Mouse (Mus musculus) lung, adult 2 months (tissue): ENCODE measurements around the gene Gm10160. TPM values are rescaled to one million over a fixed set of nuclear protein-coding genes. Genes with fewer than 3 reads are reported as not detected.

Experiments used
- DNase-seq: peaks from one replicate; pipeline ENCODE4 v3.0.0; 2022
- H3K4me1 ChIP-seq: fragments of 200-500 bp; 2 replicates; pipeline ENCODE4 v1.6.1; 2011; ENCODE audit warnings: low read length; ENCODE audit not compliant: control insufficient read depth, insufficient read depth
- H3K4me3 ChIP-seq: fragments of 200-500 bp; replicated peaks from 2 replicates; pipeline ENCODE3; 2011; ENCODE audit warnings: low read depth, mild to moderate bottlenecking, control low read depth, low read length; ENCODE audit errors: extremely low read depth
- CTCF ChIP-seq: fragments of 200-500 bp; IDR thresholded peaks from 2 replicates; pipeline ENCODE4 v1.5.1; 2011; ENCODE audit warnings: mild to moderate bottlenecking, low read length, control low read depth; ENCODE audit not compliant: insufficient read depth
- POLR2A ChIP-seq: fragments of 200-500 bp; IDR thresholded peaks from 2 replicates; pipeline ENCODE4 v1.6.1; 2011; ENCODE audit warnings: low read depth, mild to moderate bottlenecking, control low read depth, low read length, borderline replicate concordance; ENCODE audit errors: extremely low read depth
- WGBS: fragments of 180-500 bp; shearing (Covaris S2); methylation state at CpG from one replicate; pipeline ENCODE4 v1.1.7; 2018; 5-methylcytosine and 5-hydroxymethylcytosine counted together
- polyA plus RNA-seq: library from polyadenylated mRNA; depleted of rRNA; stranded (reverse); fragments of >200 nt; gene quantifications from 2 replicates; pipeline ENCODE4 v1.2.3, GENCODE M21; 2012

Gene Gm10160
- polyA plus RNA-seq, 1 experiment, result not detected

DNA sequence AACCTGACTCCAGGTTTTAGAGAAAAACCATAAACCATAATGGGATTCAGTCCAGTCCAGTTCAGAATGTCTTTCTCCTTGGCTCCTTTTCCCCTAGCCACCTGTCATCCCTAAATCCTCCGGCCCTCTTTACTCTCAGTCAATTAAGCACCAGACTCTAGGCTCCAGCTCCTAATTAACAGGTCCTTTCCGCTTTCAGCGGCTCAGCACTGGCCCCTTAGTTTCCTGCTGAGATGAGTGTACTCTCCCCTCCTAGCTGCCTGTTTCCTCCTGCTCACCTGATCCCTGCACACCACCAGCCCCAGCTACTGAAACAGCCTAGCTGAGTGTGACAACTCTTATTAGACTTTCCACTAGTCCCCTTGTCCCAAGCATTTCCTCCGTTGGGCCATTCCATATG lies 7.8 kb downstream of the Gm10160 start:
- 69% methylated on average over 4 of the region's 4 CpGs for WGBS
- TF ChIP-seq POLR2A (no peak), CTCF (no peak)
- H3K4me3 ChIP-seq, result no peak overlapping the region
- no peaks in the 10 kb centered on the region for H3K4me1 ChIP-seq
- no peak for DNase-seq

DNA sequence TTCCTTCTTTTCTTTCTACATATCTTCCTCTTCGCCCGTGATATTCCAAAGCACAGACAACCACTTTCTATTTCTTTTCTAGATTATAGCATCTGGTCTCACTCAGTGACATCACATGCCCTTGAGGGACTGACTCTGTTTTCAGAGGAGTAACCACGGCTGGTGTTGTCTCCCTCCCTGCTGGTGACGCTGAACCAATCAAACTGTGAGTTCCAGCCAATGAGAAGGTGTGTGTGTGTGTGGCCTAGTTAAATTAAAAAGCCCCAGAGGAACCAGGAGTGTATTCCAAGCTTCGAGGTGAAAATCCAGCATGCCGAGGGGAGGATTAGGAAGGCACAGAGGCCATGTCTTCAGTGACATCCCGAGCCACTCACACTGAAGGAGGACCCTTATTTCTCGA lies 8.6 kb downstream of the Gm10160 start:
- 54% methylated on average over 8 of the region's 8 CpGs for WGBS
- H3K4me1 ChIP-seq, result no peaks in the 10 kb centered on the region
- TF ChIP-seq POLR2A, result no peak
- TF ChIP-seq CTCF, result no peak
- H3K4me3 ChIP-seq, result no peak overlapping the region
- no peak for DNase-seq

DNA sequence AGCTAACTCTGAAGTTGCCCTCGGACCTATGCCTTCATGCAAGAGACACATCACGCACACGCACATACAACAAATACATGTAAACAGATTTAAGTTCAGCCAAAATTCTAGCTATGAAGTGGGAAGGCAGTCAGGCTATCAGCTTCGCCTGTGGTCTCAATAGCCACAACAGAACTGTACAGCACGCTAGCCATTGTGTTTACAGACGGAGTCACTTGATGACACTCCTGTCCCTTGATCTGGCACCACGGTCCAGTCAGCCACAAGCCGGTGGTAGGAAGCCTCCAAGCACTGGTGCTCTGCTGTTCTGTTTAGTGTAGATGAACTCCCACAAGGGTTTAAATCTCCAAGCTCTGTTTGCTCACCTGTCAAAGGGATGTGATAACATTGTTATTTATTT lies 9.6 kb downstream of the Gm10160 start:
- no peak for DNase-seq
- WGBS, result 65% methylated on average over 8 of the region's 8 CpGs
- Histone ChIP-seq H3K4me1 (no peaks in the 10 kb centered on the region), H3K4me3 (no peak overlapping the region)
- TF ChIP-seq CTCF (no peak), POLR2A (no peak)

DNA sequence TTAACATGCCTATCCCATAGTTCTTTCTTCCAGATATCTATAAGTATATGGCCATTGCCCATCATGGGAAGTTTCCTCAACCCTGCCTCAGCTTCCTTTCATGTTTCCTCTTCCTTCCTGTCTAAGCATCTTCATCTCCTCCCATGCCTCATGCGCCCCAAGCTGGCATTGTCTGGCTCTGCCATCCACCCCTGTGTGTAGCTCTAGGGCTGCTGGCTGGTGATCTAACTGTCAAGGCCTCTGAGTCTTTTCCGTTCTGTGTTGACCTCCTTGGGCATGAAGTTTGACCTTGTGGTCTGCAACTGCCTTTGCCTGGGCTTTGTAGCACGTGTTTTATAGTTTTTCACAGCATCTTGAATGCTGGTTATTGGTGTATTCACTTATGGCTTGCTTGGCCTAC lies 10.3 kb downstream of the Gm10160 start:
- no peak for TF ChIP-seq POLR2A
- no peak for TF ChIP-seq CTCF
- no peak overlapping the region for H3K4me3 ChIP-seq
- no peak for DNase-seq
- 80% methylated on average over 3 of the region's 3 CpGs for WGBS
- H3K4me1 ChIP-seq, result no peaks in the 10 kb centered on the region

DNA sequence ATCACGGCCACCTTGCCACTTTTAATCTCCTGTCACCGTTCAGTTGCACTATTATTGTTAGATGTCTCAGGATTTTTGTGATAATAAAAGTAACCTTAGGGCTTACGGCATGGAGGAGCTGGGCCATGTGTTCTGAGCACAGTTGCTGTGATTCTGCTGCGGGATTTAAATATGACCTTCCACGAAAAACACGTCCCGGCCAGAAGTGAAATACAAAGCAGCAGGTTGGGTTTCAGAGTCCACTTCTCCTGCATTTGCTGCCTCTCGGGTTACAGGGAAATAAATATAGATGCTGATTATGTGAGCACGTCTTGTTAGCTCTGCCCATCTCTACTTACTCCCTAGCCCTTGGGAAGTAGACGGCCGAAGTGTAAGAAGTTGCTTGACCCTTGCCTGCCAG lies 10.8 kb downstream of the Gm10160 start:
- Histone ChIP-seq H3K4me3 (no peak overlapping the region), H3K4me1 (no peaks in the 10 kb centered on the region)
- 81% methylated on average over 11 of the region's 11 CpGs for WGBS
- no peak for TF ChIP-seq CTCF
- no peak for TF ChIP-seq POLR2A
- no peak for DNase-seq

DNA sequence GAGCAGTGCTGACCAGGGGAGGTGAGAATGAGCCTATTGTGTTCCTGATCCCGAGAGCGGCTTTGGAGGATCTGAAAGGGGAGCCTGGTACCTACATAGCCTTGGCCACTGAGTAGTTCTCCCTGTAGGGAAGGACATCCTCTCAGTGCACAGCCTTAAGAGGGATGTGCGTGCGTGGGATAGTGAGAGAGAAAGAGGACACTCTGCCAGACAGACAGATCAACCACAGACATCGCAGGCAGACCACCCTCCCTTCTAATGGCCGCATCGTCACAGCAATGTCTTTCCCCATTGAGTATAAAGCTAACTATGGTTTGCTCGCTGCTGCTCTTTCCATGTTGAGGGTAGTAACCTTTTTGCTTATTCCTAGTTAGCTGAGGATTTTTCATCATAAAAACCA lies 11.7 kb downstream of the Gm10160 start:
- Histone ChIP-seq H3K4me3 (no peak overlapping the region), H3K4me1 (no peaks in the 10 kb centered on the region)
- no peak for DNase-seq
- 85% methylated on average over 8 of the region's 8 CpGs for WGBS
- TF ChIP-seq POLR2A, result no peak
- TF ChIP-seq CTCF, result no peak

DNA sequence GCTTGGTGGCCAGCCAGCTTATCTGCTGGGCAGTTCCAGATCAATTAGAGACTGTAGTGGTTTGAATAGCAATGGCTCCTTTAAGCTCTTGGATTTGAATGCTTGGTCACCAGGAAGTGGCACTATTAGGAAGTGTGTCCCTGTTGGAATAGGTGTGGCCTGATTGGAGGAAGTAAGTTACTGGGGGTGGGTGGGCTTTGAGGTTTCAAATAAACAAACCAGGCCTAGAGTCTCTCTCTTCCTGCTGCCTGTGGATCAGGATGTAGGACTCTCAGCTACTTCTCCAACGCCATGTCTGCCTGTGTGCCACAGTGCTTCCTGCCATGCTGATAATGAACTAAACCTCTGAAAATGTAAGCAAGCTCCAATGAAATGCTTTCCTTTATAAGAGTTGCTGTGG lies 12.6 kb downstream of the Gm10160 start:
- no peak for DNase-seq
- H3K4me3 ChIP-seq, result no peak overlapping the region
- WGBS, result 56% methylated on average over 1 of the region's 1 CpGs
- H3K4me1 ChIP-seq, result no peaks in the 10 kb centered on the region
- TF ChIP-seq POLR2A (no peak), CTCF (no peak)

DNA sequence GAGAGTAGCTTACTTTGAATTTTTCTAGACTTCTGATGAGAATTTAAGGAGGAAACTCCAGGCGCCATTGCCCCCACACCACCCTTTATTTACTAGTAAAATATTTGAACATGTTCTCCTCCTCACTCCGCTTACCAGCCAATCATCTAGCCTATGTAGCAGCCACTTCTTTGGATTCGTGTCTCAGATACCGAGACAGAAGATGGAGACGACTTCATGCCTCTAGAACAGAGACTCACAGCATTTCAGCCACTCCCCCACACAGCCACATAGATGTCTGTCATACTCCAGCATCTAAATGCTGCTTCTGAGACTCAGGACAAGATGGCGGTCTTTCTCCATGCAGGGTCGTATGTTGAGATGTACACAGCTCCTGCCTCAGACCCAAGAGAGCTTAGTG lies 13.5 kb downstream of the Gm10160 start:
- no peak for TF ChIP-seq CTCF
- TF ChIP-seq POLR2A, result no peak
- 68% methylated on average over 7 of the region's 7 CpGs for WGBS
- Histone ChIP-seq H3K4me1 (no peaks in the 10 kb centered on the region), H3K4me3 (no peak overlapping the region)
- no peak for DNase-seq

DNA sequence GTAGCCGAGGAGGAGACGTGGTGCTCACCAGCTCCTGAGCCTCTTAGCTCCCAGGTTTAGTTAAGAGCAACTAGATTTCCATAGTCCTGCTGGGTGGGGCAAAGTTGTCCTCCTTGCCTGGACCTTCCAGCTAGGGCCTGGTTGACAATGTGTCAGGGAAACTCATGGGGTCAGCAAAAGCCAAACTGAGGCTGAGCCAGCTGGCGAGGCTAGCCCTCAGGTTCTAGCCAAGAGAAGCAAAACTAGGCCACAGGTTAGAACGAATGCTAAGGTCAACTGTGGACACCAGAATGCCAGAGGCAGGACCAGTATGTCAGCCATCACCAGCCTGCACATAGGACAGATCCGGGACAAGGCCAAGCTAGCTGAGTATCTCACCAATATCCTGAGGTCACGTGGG lies 14.2 kb downstream of the Gm10160 start:
- TF ChIP-seq POLR2A, result no peak
- TF ChIP-seq CTCF, result no peak
- no peak for DNase-seq
- Histone ChIP-seq H3K4me1 (no peaks in the 10 kb centered on the region), H3K4me3 (no peak overlapping the region)
- WGBS, result 81% methylated on average over 6 of the region's 6 CpGs

DNA sequence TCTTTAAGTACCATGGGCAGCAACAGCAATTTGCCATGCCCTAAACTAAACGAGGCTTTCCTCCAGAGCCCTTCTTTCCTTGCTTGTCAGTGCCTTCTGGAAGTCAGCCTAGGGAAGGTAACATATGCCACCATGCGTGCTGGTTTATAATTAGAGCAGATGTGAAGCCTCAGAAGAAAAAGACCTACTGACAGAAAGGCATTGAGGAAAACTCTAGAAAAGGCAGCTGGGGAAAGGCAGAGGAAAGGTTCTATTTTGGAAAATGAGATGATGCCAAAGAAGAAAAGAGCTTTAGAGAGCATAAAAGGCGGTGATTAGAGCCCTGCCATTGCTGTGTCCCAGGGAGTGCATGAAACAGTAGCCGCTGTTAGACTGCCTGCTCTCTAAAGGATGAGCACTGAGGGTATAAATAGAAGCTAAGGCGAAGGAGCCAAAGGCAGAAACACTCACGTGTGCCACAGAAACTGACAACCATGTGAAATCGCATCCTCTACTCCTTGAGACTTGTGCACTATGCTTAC lies 14.9 kb downstream of the Gm10160 start:
- TF ChIP-seq POLR2A (no peak), CTCF (no peak)
- no peak for DNase-seq
- no peaks in the 10 kb centered on the region for H3K4me1 ChIP-seq
- 78% methylated on average over 7 of the region's 7 CpGs for WGBS
- no peak overlapping the region for H3K4me3 ChIP-seq
